Mouse (Mus musculus) intestine, embryonic 14.5 days (tissue): ENCODE data around the gene Cpa4. TPM values are rescaled to one million over a fixed set of nuclear protein-coding genes. Genes with fewer than 3 reads are reported as not detected.
A peak's percentile ranks its signal among the peaks of the same experiment; 100 is the strongest.

Experiments
- ATAC-seq: fragments of 200-750 bp; cut with Nextera tagmentation; replicated peaks from 2 replicates; pipeline ENCODE4 v1.8.0; 2017; ENCODE audit warnings: low read depth, moderate number of reproducible peaks, moderate TSS enrichment, moderate library complexity; ENCODE audit not compliant: low FRiP score, low TSS enrichment
- DNase-seq: peaks from one replicate; pipeline ENCODE4 v3.0.0-alpha.2; 2018; ENCODE audit warnings: low spot score
- H3K27ac ChIP-seq: fragments of 300-500 bp; sonication (generic); 2 replicates; pipeline ENCODE4 v1.5.1; 2014; ENCODE audit warnings: low read depth, mild to moderate bottlenecking, control low read depth
- H3K27me3 ChIP-seq: fragments of 300-500 bp; sonication (generic); replicated peaks from 2 replicates; pipeline ENCODE4 v1.6.1; 2014; ENCODE audit warnings: low read length, control low read depth; ENCODE audit not compliant: control insufficient read depth, insufficient read depth
- H3K36me3 ChIP-seq: fragments of 300-500 bp; sonication (generic); 2 replicates; pipeline ENCODE4 v1.6.1; 2014; ENCODE audit warnings: low read length, control low read depth; ENCODE audit not compliant: control insufficient read depth, insufficient read depth
- H3K4me1 ChIP-seq: fragments of 300-500 bp; sonication (generic); replicated peaks from 2 replicates; pipeline ENCODE4 v1.6.1; 2014; ENCODE audit warnings: low read length, control low read depth, mixed read lengths; ENCODE audit not compliant: control insufficient read depth, insufficient read depth
- H3K4me2 ChIP-seq: fragments of 300-500 bp; sonication (generic); 2 replicates; pipeline ENCODE4 v1.6.1; 2014; ENCODE audit warnings: low read length
- H3K4me3 ChIP-seq: fragments of 300-500 bp; sonication (generic); 2 replicates; pipeline ENCODE4 v1.5.1; 2014; ENCODE audit warnings: low read depth, low read length, control low read depth, mixed read lengths
- H3K9ac ChIP-seq: fragments of 300-500 bp; sonication (generic); 2 replicates; pipeline ENCODE4 v1.6.1; 2014; ENCODE audit warnings: mild to moderate bottlenecking, low read length
- H3K9me3 ChIP-seq: fragments of 300-500 bp; sonication (generic); 2 replicates; pipeline ENCODE4 v1.6.1; 2016; ENCODE audit warnings: low read length, control low read depth; ENCODE audit not compliant: control insufficient read depth
- WGBS: fragments of 180-500 bp; shearing (Covaris S2); extraction: QIAGEN DNeasy Blood & Tissue Kit; methylation state at CpG from one replicate; pipeline ENCODE4 v1.1.7; 2014; 5-methylcytosine and 5-hydroxymethylcytosine counted together
- polyA plus RNA-seq: library from polyadenylated mRNA; unstranded; fragments of >200 nt; fragmentation: Nextera tagmentation; extraction: Ambion mirVana; gene quantifications from 2 replicates; pipeline ENCODE4 v1.2.1, GENCODE M21; 2014

Cpa4 gene
- polyA plus RNA-seq, 1 experiment from 2014 or later, result 0.93 TPM

- WGBS, result 52% methylated on average over 7 of the region's 7 CpGs
Measured at GRCm38 (mm10) chr6:30594364-30594763, 26.2 kb downstream of the Cpa4 start.

GRCm38 (mm10) chr6:30596230-30596898, 28.2 kb downstream of the Cpa4 start:
- H3K36me3 ChIP-seq, result no peaks in the 10 kb centered on the region
- ATAC-seq, result no peak
- no peak overlapping the region for H3K4me2 ChIP-seq
- H3K9ac ChIP-seq, result no peak overlapping the region
- no peak for DNase-seq
- H3K4me3 ChIP-seq, result no peak overlapping the region
- peaks cover 6% of the 10 kb centered on the region; the same call in 1 of the 2 replicates for H3K4me1 ChIP-seq
- no peak overlapping the region for H3K27ac ChIP-seq
- no peaks in the 10 kb centered on the region for H3K9me3 ChIP-seq
- H3K27me3 ChIP-seq, result no peaks in the 10 kb centered on the region
- WGBS, result 60% methylated on average over 8 of the region's 8 CpGs

More at GRCm38 (mm10) chr6:30594364-30594763, 26.2 kb downstream of the Cpa4 start:
- H3K27ac ChIP-seq, result no peak overlapping the region
- H3K4me1 ChIP-seq, result peaks cover 6% of the 10 kb centered on the region; the same call in 1 of the 2 replicates
- no peak overlapping the region for H3K9ac ChIP-seq
- H3K27me3 ChIP-seq, result no peaks in the 10 kb centered on the region
- DNase-seq, result no peak
- no peak for ATAC-seq
- H3K4me3 ChIP-seq, result no peak overlapping the region
- no peak overlapping the region for H3K4me2 ChIP-seq
- H3K36me3 ChIP-seq, result no peaks in the 10 kb centered on the region
- H3K9me3 ChIP-seq, result no peaks in the 10 kb centered on the region

GRCm38 (mm10) chr6:30600033-30600432, 31.9 kb downstream of the Cpa4 start:
- Histone ChIP-seq H3K36me3 (no peaks in the 10 kb centered on the region), H3K9ac (no peak overlapping the region), H3K4me1 (peaks cover 6% of the 10 kb centered on the region; the same call in 1 of the 2 replicates), H3K27ac (no peak overlapping the region), H3K4me3 (no peak overlapping the region), H3K9me3 (no peaks in the 10 kb centered on the region), H3K4me2 (no peak overlapping the region), H3K27me3 (no peaks in the 10 kb centered on the region)
- WGBS, result 68% methylated on average over 3 of the region's 3 CpGs
- no peak for ATAC-seq
- DNase-seq, result no peak

- no peak overlapping the region for H3K4me3 ChIP-seq
- no peaks in the 10 kb centered on the region for H3K36me3 ChIP-seq
- peaks cover 6% of the 10 kb centered on the region; the same call in 1 of the 2 replicates for H3K4me1 ChIP-seq
- H3K4me2 ChIP-seq, result no peak overlapping the region
- no peak overlapping the region for H3K27ac ChIP-seq
- DNase-seq (no peak), ATAC-seq (no peak)
- H3K9ac ChIP-seq, result no peak overlapping the region
- WGBS, result 79% methylated on average over 1 of the region's 1 CpGs
- no peaks in the 10 kb centered on the region for H3K27me3 ChIP-seq
- H3K9me3 ChIP-seq, result no peaks in the 10 kb centered on the region
Measured at GRCm38 (mm10) chr6:30600995-30601394, 32.8 kb downstream of the Cpa4 start.

- no peaks in the 10 kb centered on the region for H3K36me3 ChIP-seq
- DNase-seq, result no peak
Measured at GRCm38 (mm10) chr6:30604342-30604867, 36.2 kb downstream of the Cpa4 start.

GRCm38 (mm10) chr6:30605111-30605510, 36.9 kb downstream of the Cpa4 start:
- 85% methylated on average over 4 of the region's 4 CpGs for WGBS
- Histone ChIP-seq H3K36me3 (no peaks in the 10 kb centered on the region), H3K9me3 (no peaks in the 10 kb centered on the region), H3K27me3 (no peaks in the 10 kb centered on the region), H3K9ac (no peak overlapping the region), H3K27ac (peak overlapping the region; percentile 43; the same call in 1 of the 2 replicates), H3K4me1 (no peaks in the 10 kb centered on the region), H3K4me2 (no peak overlapping the region), H3K4me3 (no peak overlapping the region)
- no peak for DNase-seq
- no peak for ATAC-seq

More at GRCm38 (mm10) chr6:30604342-30604867, 36.2 kb downstream of the Cpa4 start:
- no peak for ATAC-seq
- Histone ChIP-seq H3K27me3 (no peaks in the 10 kb centered on the region), H3K4me3 (no peak overlapping the region), H3K27ac (no peak overlapping the region), H3K4me2 (no peak overlapping the region), H3K9me3 (no peaks in the 10 kb centered on the region), H3K9ac (no peak overlapping the region), H3K4me1 (no peaks in the 10 kb centered on the region)
- 62% methylated on average over 7 of the region's 7 CpGs for WGBS

- Histone ChIP-seq H3K4me1 (no peaks in the 10 kb centered on the region), H3K36me3 (no peaks in the 10 kb centered on the region), H3K27ac (no peak overlapping the region), H3K4me2 (no peak overlapping the region), H3K9ac (no peak overlapping the region), H3K27me3 (no peaks in the 10 kb centered on the region), H3K9me3 (no peaks in the 10 kb centered on the region), H3K4me3 (no peak overlapping the region)
- ATAC-seq, result no peak
- 61% methylated on average over 5 of the region's 5 CpGs for WGBS
- DNase-seq, result no peak
Measured at GRCm38 (mm10) chr6:30605672-30606071, 37.5 kb downstream of the Cpa4 start.

GRCm38 (mm10) chr6:30610710-30611109, 42.5 kb downstream of the Cpa4 start, which contains the start of gene Cpa5:
Gene Cpa5 (plus strand): TSS chr6:30611010.
- H3K9ac ChIP-seq, result no peak within 1 kb of the TSS
- 0 out of 2 replicates have a peak, but pooled peaks cover 1% of the 10 kb centered on the region for H3K4me1 ChIP-seq
- no peaks in the 10 kb centered on the region for H3K36me3 ChIP-seq
- ATAC-seq, result no peak
- H3K27me3 ChIP-seq, result no peaks in the 10 kb centered on the region
- 97% methylated on average over 7 of the region's 7 CpGs for WGBS
- no peaks in the 10 kb centered on the region for H3K9me3 ChIP-seq
- H3K4me2 ChIP-seq, result no peak within 1 kb of the TSS
- H3K4me3 ChIP-seq, result no peak within 1 kb of the TSS
- H3K27ac ChIP-seq, result no peak within 1 kb of the TSS
- DNase-seq, result no peak

GRCm38 (mm10) chr6:30611212-30611611, 43.0 kb downstream of the Cpa4 start:
- peaks cover 6% of the 10 kb centered on the region for H3K4me1 ChIP-seq
- WGBS, result 70% methylated on average over 5 of the region's 5 CpGs
- no peak overlapping the region for H3K4me2 ChIP-seq
- H3K9ac ChIP-seq, result no peak overlapping the region
- DNase-seq (no peak), ATAC-seq (no peak)
- H3K27ac ChIP-seq, result no peak overlapping the region
- no peak overlapping the region for H3K4me3 ChIP-seq
- H3K9me3 ChIP-seq, result no peaks in the 10 kb centered on the region
- no peaks in the 10 kb centered on the region for H3K36me3 ChIP-seq
- H3K27me3 ChIP-seq, result no peaks in the 10 kb centered on the region
